Mouse (Mus musculus) liver (tissue): ENCODE data around the gene Arhgdib.
A peak's percentile ranks its signal among the peaks of the same experiment; 100 is the strongest.

Experiments used
- DNase-seq: peaks from one replicate; pipeline ENCODE4 v3.0.0-alpha.2; 2020; ENCODE audit warnings: mixed read lengths

Gene Arhgdib

GRCm38 (mm10) chr6:136947716-136948115 lies 6.0 kb upstream of the Arhgdib start:
- DNase-seq = no peak

- no peak for DNase-seq
These were observed 5.2 kb upstream of the Arhgdib start for GRCm38 (mm10) chr6:136946943-136947342.

DNA sequence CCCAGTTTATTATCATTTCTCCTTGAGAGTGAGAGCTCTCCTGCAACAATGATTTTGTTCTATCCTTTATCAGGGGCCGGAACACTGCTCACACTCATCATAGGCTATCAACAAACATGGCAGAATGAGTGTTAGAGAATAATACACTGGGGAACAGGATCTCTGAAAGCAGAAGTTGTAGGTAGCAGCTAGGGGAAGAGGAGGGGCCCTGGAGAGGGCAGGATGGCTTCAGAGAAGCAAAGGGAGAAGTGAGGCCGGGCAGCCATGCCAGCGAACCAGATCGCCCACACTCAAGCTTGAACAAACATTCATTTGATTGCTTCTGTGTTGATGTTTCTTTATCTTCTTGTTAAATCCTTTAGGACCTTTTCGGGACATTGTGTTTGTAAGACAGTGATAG lies 4.5 kb upstream of the Arhgdib start:
- DNase-seq = no peak

DNA sequence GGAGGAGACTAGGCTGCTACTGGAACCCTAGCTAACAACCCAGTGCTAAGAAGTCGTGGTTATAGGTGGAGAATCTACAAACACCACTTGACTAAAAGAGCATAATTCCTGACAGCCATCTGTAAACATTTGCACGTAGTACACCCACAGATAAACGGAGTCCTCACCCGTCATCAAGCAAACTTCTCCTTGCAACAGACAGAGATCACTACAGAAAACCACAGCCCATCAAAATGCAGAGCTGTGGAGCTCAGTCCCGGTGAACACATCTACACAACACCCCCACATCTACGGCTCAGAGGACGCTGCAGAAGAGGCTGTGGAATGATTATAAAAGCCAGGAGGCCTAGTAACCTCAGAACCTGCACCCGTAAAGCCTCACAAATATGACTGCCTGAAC lies 2.8 kb upstream of the Arhgdib start:
- no peak for DNase-seq

GRCm38 (mm10) chr6:136943392-136943791 lies 1.7 kb upstream of the Arhgdib start:
- DNase-seq = peak; percentile 48

- no peak for DNase-seq
These were observed 581 bp upstream of the Arhgdib start for GRCm38 (mm10) chr6:136942280-136942679.

DNA sequence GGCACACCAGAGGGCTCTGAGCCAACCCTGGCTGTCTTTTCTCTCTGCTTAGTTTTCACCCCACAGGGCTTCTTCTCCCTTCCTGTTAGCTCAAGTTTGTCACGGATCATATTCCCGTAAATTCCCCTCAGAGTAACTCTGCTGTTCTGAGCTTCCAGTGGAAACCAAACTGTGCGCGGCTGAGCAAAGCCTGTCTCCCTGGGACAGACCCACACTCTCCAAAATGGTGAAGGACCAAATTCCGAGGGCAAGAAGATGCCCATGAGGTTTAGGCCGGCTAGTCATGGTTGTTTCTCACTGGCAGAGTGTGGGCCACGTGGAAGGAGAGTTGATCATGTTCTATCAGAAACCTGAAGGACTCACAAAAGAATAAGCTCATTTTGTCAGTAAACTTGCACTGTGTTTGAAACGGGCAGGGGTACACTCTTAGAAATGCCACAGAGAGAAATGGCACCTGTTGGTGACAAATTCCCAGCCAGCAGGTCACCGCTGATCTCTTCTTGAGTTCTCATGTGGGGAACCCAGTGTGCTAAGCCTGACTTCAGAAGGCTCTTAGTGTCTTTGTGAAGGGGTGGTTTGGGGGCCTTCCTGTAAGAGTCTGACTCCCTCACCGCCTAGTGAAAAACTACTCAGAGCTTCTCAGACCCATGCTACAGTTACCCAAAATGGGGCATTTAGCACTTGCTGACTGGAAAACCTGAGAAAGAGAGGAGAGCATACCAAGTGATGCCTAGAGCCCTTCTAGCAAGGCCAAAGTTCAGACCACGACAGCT lies 1.3 kb downstream of the Arhgdib start:
- no peak for DNase-seq

- peak; percentile 48 for DNase-seq
These were observed 2.1 kb downstream of the Arhgdib start for GRCm38 (mm10) chr6:136939326-136940187.

- peak; percentile 33 for DNase-seq
These were observed 3.2 kb downstream of the Arhgdib start for GRCm38 (mm10) chr6:136938331-136939126.

- DNase-seq = no peak
These were observed 4.6 kb downstream of the Arhgdib start for GRCm38 (mm10) chr6:136937117-136937516.

DNA sequence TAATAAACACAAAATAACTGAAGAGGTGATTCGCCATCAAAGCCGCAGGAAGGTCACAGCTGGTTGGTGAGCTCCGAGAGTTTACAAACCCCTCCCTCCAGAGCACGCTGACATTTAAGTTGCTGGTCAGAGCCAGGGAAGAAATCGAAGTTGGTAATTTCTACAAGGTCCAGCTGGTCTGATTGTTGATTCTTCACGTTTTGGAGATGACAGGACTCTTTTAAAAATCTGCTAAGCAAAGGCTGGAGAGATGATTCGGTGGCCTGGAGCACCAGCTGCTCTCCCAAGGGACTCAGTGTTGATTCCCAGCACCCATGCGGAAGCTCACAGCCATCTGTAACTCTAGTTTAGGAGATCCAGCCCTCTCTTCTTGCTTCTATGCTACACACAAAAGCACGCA lies 5.3 kb downstream of the Arhgdib start:
- DNase-seq = no peak

- no peak for DNase-seq
These were observed 6.5 kb downstream of the Arhgdib start for GRCm38 (mm10) chr6:136935233-136935632.

DNA sequence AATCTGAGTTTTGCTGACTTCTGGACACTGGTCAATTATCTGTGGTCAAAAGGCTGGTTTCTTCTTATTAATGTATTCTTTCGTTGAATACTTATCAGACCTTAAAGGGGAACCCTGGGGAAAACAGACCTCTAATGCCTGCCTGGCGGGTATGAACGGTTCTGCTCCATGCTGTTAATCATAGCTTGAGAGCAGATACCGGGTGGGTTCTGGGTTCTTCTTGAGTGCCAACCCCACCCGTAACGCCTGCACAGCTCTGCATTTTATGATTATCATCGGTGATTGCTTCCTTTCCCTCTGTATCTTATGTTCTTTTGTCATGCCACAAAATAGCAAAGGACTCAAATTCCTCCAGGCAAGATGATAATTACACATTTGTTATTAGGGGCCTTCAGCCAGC lies 7.6 kb downstream of the Arhgdib start:
- DNase-seq = no peak

DNA sequence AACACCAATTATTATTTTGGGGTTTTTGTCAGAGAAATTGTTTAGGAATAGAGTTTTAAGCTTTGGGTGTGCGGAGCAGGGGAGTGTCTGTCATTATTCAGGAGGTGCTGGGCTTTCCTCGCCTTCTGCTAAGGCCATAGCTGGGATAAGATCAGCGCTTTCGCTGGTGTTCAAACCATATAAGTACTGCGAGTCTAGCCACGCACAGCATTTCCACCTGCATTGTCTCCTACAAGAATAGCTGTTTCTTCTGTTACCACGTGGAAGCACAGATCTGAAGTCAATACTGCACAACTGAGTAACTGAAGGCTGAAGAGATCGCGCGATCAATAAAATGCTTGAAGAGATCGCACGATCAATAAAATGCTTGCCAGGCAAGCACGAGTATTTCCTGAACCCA lies 10.5 kb downstream of the Arhgdib start:
- DNase-seq = no peak

GRCm38 (mm10) chr6:136930677-136931076 lies 11.0 kb downstream of the Arhgdib start:
- DNase-seq = peak; percentile 88

- no peak for DNase-seq
These were observed 14.1 kb downstream of the Arhgdib start for GRCm38 (mm10) chr6:136927626-136928025.

DNA sequence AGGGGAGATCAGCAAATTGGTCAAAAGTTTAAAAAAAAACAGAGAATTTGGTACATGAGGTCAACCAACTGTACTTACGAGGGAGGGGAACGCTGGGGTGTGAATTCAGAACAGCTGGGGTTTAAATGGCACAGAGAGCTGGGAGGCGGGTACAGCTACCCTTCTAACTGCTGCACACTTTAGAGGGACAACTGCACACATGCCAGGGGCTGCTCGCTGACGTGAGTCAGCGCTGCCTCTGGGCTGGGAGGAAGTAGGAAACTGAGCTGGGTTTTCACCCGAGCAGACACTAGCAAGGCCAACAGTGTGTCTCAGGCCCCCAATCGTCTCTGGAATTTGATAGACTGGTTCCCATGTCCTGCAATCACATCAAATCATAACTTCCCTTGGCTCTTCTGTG lies 16.6 kb downstream of the Arhgdib start:
- DNase-seq = no peak

- DNase-seq = no peak
These were observed 18.2 kb downstream of the Arhgdib start, which contains the start of gene Pde6h for GRCm38 (mm10) chr6:136923532-136923931. Gene Pde6h (plus strand): TSS chr6:136923832.

DNA sequence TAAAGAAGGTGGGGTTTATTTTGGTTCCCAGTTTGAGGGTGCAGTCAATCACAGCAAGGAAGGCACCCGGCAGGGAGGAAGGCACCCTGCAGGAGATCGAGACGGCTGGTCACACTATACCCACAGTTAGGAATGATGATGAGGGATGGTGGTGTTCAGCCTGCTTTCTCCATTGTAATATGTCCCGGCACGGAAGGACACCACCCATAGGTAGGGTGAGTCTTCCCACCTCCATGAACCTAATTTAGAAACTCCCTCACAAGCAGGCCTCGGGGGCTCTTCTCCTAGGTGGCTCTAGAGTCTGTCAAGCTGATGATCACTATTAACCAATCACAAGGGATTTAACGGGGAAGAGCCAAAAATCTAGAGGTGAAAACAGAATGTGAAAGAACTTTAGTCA lies 18.8 kb downstream of the Arhgdib start:
- DNase-seq = no peak

DNA sequence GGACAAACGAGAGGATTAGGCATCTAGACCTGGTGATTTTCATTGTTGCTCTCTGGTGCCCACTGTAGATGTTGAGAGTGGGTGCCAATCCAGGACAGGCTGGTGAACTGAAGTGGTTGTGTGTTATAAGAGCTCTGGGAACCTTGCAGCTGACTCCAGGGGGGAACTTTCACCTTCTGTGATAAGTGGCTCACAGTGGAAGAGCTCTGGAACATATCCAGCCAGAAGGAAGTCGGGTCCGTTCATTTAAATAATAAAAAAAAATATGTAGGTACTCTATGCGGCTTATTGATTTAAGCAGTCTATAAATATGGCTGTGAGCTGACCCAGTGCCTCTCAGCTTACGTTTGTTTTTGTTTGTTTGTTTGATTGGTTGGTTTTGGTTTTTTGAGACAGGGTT lies 19.6 kb downstream of the Arhgdib start, which contains the start of gene Erp27:
TSS of gene Erp27 (minus strand) at position 101 of the 400 bp plus-strand sequence.
- no peak for DNase-seq

- no peak for DNase-seq
These were observed 20.1 kb downstream of the Arhgdib start for GRCm38 (mm10) chr6:136921601-136922000.

- peak; percentile 65 for DNase-seq
These were observed 21.1 kb downstream of the Arhgdib start for GRCm38 (mm10) chr6:136920320-136921257.
